Mouse (Mus musculus): ENCODE results near the gene Tstd1. TPM values are rescaled to one million over a fixed set of nuclear protein-coding genes. Genes with fewer than 3 reads are reported as not detected.

The Tstd1 gene
- polyA plus RNA-seq (2012; ENCODE audit: low replicate concordance): 1.4 TPM in 1 of 2 replicates, not detected in the other

DNA sequence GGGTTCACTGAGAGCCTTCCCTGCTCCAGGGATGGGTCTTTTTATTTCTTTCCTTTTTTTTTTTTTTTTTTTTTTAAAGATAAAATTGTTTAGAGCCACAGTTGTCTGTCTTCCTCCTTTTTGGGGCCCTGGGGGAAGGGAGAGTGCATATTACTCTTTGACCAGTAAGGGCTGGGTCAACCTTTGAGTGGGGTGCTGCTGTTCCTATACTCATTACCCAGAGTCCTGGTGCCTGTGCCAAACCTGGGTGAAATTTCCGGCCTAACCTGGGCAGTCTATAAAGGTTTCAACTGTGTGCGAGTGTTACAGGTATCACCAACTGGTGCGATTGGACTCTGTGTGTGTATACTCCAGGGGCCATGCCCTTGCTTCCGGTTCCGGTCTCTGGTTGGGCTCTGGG is at the start of gene Tstd1:
Gene Tstd1 (plus strand): TSS at position 213 of the 400 bp plus-strand sequence.

DNA sequence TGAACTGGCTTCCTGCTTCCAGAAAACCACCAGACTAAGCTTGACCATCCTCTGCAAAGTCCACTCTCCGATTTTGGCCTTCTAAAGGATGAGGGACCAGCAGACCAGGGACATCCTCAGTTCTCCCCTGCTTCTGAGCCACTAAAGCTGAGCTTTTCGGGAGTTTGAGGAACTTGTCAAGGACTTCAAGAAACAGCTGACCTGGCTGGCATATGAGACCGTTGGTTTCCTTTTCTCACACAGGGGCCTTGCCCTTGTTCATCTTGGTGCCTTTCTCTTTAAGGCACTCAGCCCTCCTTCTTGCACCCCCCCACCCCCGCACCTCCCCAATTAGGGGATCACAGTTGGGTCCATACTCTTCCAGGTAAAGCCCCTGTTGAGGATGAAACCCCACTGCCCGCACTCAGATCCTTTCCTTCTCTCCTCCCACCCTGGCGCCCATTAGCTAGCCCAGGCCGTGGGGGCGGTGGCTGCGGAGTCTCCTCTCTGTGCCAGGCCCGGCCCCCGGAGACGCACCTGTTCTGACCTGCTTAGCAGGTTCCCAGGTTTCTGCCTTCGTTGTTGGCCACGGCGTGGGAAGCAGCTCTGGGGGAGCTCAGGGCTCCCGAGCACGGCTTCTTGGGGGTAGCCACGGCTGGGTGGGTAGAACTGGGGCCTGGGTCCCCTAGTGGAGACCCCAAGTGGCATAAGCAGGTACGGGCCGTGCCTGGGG is 48.7 kb upstream of the Tstd1 start, which contains the start of gene Nectin4:
Gene Nectin4 (plus strand): TSS at position 255 of the 712 bp plus-strand sequence.

DNA sequence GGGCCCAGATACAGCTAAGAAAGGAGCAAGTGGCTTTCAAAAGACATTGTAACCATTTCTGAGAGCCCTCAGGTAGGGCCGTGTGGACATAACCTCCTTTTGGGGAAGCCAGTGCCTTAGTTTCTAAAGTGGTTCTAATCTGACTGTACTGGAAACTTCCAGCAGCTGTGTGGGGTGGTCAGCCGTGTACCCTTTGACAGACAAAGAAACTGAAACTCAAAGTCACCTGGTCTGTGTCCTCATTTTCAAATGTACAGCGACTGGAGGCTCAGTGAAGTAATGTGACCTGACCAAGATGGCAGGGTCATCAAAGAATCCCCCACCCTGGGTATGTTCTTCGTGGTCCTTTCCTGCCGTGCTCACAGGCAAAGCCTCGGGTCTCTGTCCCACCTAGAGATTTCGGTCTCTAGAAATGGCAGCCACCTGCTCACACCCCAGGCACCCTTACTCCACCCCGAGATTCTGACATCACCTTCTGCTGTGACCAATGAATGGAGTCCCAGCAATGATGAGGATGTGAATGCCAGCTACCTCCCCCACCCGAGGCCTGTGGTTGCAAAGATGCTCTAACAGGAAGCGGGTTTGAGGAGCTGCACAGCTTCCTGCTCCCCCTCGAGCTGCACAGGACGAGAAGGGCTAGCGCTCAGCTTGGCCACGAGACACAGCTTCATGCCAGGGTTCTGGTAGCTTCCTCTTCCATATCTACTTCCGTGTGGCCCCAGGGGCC is 30.1 kb upstream of the Tstd1 start, which contains the start of gene Arhgap30:
Gene Arhgap30 (plus strand): TSS at position 579 of the 727 bp plus-strand sequence.

GRCm38 (mm10) chr1:171410947-171411484 is 7.7 kb upstream of the Tstd1 start, which contains the start of gene Usf1:
Usf1 (plus strand) TSS chr1:171411313.

GRCm38 (mm10) chr1:171437264-171438013 is 18.8 kb downstream of the Tstd1 start, which contains the start of gene F11r:
F11r (plus strand) TSS chr1:171437535.

Other genes with a start within 250 kb of the Tstd1 start
- gene Pcp4l1, start 222.6 kb upstream of the Tstd1 start, polyA plus RNA-seq (2012; ENCODE audit: low replicate concordance): 0.66 and 1.8 TPM in 2 replicates
- not detected in 2 replicates for gene Nr1i3, start 204.9 kb upstream of the Tstd1 start, polyA plus RNA-seq (2012; ENCODE audit: low replicate concordance)
- 18.3 and 19.3 TPM in 2 replicates for gene Tomm40l, start 196.4 kb upstream of the Tstd1 start, polyA plus RNA-seq (2012; ENCODE audit: low replicate concordance)
- gene Apoa2, start 193.8 kb upstream of the Tstd1 start, polyA plus RNA-seq (2012; ENCODE audit: low replicate concordance): not detected in 2 replicates
- 33.6 and 46.3 TPM in 2 replicates for gene Fcer1g, start 184.5 kb upstream of the Tstd1 start, polyA plus RNA-seq (2012; ENCODE audit: low replicate concordance)
- gene Adamts4, start 168.5 kb upstream of the Tstd1 start, polyA plus RNA-seq (2012; ENCODE audit: low replicate concordance): 0.04 and 0.17 TPM in 2 replicates
- gene Ndufs2, start 167.5 kb upstream of the Tstd1 start, polyA plus RNA-seq (2012; ENCODE audit: low replicate concordance): 29.8 and 80.2 TPM in 2 replicates
- gene B4galt3, start 148.5 kb upstream of the Tstd1 start, polyA plus RNA-seq (2012; ENCODE audit: low replicate concordance): 63.2 and 69.5 TPM in 2 replicates
- gene Ppox, start 137.7 kb upstream of the Tstd1 start, polyA plus RNA-seq (2012; ENCODE audit: low replicate concordance): 29.7 and 70.3 TPM in 2 replicates
- 77.2 and 163 TPM in 2 replicates for gene Usp21, start 130.9 kb upstream of the Tstd1 start, polyA plus RNA-seq (2012; ENCODE audit: low replicate concordance)
- gene Ufc1, start 123.8 kb upstream of the Tstd1 start, polyA plus RNA-seq (2012; ENCODE audit: low replicate concordance): 17.7 and 40.2 TPM in 2 replicates
- gene Dedd, start 89.7 kb upstream of the Tstd1 start, polyA plus RNA-seq (2012; ENCODE audit: low replicate concordance): 11.6 and 25.3 TPM in 2 replicates
- gene Nit1, start 73.2 kb upstream of the Tstd1 start, polyA plus RNA-seq (2012; ENCODE audit: low replicate concordance): 9.5 and 14.3 TPM in 2 replicates
- 6.8 and 10.4 TPM in 2 replicates for gene Pfdn2, start 73.2 kb upstream of the Tstd1 start, polyA plus RNA-seq (2012; ENCODE audit: low replicate concordance)
- gene Klhdc9, start 58.1 kb upstream of the Tstd1 start, polyA plus RNA-seq (2012; ENCODE audit: low replicate concordance): 0.44 and 0.99 TPM in 2 replicates
- gene Nectin4, start 48.8 kb upstream of the Tstd1 start, polyA plus RNA-seq (2012; ENCODE audit: low replicate concordance): 2.4 and 3.8 TPM in 2 replicates
- gene Arhgap30, start 29.9 kb upstream of the Tstd1 start, polyA plus RNA-seq (2012; ENCODE audit: low replicate concordance): 174 and 196 TPM in 2 replicates
- gene Usf1, start 7.6 kb upstream of the Tstd1 start, polyA plus RNA-seq (2012; ENCODE audit: low replicate concordance): 54.0 and 85.7 TPM in 2 replicates
- 0.16 and 1.7 TPM in 2 replicates for gene F11r, start 18.7 kb downstream of the Tstd1 start, polyA plus RNA-seq (2012; ENCODE audit: low replicate concordance)
- 17.0 and 18.6 TPM in 2 replicates for gene Alyref2, start 84.6 kb downstream of the Tstd1 start, polyA plus RNA-seq (2012; ENCODE audit: low replicate concordance)
- gene Itln1, start 116.4 kb downstream of the Tstd1 start, polyA plus RNA-seq (2012; ENCODE audit: low replicate concordance): 0.36 and 1.6 TPM in 2 replicates
- gene Cd244a, start 140.3 kb downstream of the Tstd1 start, polyA plus RNA-seq (2012; ENCODE audit: low replicate concordance): 1.1 and 1.5 TPM in 2 replicates
- 10.9 and 18.3 TPM in 2 replicates for gene Ly9, start 188.5 kb downstream of the Tstd1 start, polyA plus RNA-seq (2012; ENCODE audit: low replicate concordance)
- gene Slamf7, start 234.2 kb downstream of the Tstd1 start, polyA plus RNA-seq (2012; ENCODE audit: low replicate concordance): 5.1 and 5.5 TPM in 2 replicates

Measured in hematopoietic multipotent progenitor cell, adult 10-12 weeks (in vitro differentiated cells).